Mouse (Mus musculus) thymus, adult 2 months (tissue): ENCODE results near the gene Rnf41.

Experiments
- CTCF ChIP-seq: fragments of 200-500 bp; IDR thresholded peaks from 2 replicates; pipeline ENCODE4 v1.5.1; 2012; ENCODE audit warnings: mild to moderate bottlenecking, control low read depth, low read length, moderate library complexity, borderline replicate concordance; ENCODE audit not compliant: control insufficient read depth, poor library complexity, insufficient read depth; ENCODE audit errors: extremely low read depth
- POLR2A ChIP-seq: fragments of 200-500 bp; IDR thresholded peaks from 2 replicates; pipeline ENCODE4 v1.6.1; 2012; ENCODE audit warnings: mild to moderate bottlenecking, low read length, control low read depth, moderate library complexity; ENCODE audit not compliant: control insufficient read depth, poor library complexity, insufficient read depth; ENCODE audit errors: extremely low read depth

- TF ChIP-seq CTCF = no peak
- TF ChIP-seq POLR2A = no peak
These were observed 48.2 kb downstream of the Rnf41 start for GRCm38 (mm10) chr10:128459409-128460269.
